Mouse (Mus musculus) megakaryocyte, embryonic 14.5 days (primary cell): ENCODE results near the gene Calhm6.

Experiments
- FLI1 ChIP-seq: IDR thresholded peaks from 2 replicates; pipeline ENCODE4 v1.6.1; 2012; ENCODE audit warnings: low read length, inconsistent platforms, mixed read lengths
- GATA1 ChIP-seq: IDR thresholded peaks from 3 replicates; pipeline ENCODE4 v1.6.1; 2012; ENCODE audit warnings: mixed read lengths, low read length, inconsistent platforms, borderline replicate concordance

DNA sequence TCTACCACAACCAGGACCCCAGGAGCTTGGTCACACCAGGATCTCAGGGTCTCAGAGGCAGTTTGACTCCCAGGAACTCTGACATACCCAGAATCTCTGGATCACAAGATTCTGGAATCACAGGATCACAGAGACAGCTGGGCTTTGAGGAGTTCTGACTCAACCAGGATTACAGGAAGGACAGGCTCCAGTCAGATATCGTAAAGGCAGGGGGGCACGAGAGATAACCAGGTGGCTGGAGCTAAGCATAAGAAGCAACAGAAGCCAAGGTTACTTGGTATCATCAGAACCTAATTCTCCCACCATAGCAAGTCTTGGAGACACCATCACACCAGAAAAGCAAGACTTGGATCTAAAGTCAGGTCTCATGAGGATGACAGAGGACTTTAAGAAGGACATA, 13.9 kb upstream of the Calhm6 start:
- TF ChIP-seq FLI1 (no peak), GATA1 (no peak)
